Mouse (Mus musculus) MEL-GATA-1-ER (cell line): ENCODE data around the gene Eya2.
"Not testable (repeated sequence)": the region's sequence is repeated elsewhere in the genome, so short reads cannot be mapped to it uniquely, and the experiment has no call there.

Experiments
- DNase-seq: peaks from one replicate; pipeline ENCODE4 v3.0.0-alpha.2; 2012; ENCODE audit warnings: low read depth; ENCODE audit errors: extremely low read depth

The Eya2 gene

DNA sequence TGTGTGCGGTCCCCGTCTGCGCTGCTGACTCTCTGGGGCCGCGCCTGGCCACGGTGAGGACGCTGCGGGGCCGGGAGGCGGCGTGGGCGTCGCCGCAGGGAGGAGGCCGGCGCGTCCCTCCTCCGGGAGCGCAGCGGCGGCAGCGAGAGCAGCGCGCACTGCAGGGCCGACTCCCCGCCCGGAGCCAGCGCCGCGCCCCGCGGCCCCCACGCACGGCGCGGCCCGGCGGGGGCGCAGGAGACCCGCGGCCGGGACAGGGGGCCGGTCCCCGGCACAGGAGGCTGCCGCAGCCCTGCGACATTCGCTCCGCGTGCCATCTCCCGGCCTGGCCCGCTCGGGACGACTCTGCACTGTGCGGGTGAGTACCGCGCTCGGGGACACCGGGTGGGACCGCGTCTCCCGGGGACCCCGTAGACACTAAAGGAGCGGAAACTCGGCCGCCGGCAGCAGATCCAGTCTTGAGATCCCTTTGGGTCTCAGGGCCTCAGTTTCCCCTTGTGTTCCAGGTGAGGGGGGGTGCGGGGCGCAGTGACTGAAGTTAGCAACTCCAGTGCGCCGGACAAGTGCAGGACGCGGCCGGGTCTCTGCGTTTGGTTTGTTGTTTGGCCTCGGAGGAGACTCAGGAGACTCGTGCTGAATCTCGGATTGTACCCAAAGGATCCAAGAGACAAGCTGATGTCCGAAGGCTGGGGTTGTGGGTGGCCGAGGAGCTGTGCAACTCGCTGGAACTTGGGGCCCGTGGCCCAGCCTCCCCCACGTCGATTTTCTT, at the start of gene Eya2:
TSS of gene Eya2 (plus strand) at position 126 of the 769 bp plus-strand sequence.
- no peak for DNase-seq

- no peak for DNase-seq
These were observed 49.1 kb upstream of the Eya2 start for GRCm38 (mm10) chr2:165545687-165546086.

- no peak for DNase-seq
These were observed 48.5 kb upstream of the Eya2 start for GRCm38 (mm10) chr2:165546341-165546740.

- peak; percentile 12 for DNase-seq
These were observed 47.4 kb upstream of the Eya2 start for GRCm38 (mm10) chr2:165547410-165547809.

DNA sequence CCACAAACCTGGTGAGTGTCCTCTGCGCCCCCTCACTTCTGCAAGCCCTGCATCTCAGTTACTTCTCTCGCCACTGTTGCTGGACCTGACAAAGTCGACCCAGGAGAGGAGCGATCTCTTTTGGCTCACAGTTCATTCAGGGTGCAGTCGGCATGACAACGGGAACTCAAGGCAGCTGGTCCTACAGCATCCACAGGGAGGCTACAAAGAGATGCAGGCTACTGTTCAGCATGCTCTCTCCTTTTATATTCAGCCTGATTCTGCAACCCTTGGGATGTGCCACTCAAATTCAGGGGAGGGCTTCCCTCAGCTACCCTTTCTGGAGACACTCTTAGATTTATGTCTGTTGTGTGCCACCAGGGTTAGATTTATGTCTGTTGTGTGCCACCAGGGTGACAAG, 46.2 kb upstream of the Eya2 start:
- no peak for DNase-seq

- not testable (repeated sequence) for DNase-seq
These were observed 44.4 kb upstream of the Eya2 start for GRCm38 (mm10) chr2:165550410-165550809.

GRCm38 (mm10) chr2:165554066-165554465, 40.8 kb upstream of the Eya2 start:
- DNase-seq, result no peak

GRCm38 (mm10) chr2:165557278-165557677, 37.6 kb upstream of the Eya2 start:
- no peak for DNase-seq

DNA sequence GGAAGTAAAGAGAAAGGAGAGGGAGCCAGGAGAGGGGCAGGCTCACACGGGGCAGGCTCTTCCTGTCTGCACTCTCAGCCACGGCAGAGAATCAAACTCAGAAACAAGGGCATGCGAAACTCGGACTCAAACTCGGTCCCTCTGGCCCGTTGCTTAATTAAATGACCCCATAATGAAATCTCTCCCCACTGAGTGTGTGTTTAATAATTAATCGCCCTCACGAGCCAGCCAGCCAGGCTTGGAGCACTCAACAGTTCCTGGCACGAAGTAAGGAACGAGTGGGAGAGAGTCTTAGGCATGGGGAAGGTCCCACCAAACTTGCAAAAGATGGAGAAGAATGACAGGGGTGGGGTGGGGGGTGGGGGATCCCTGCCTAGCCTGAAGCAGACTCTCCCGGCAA, 35.9 kb upstream of the Eya2 start:
- no peak for DNase-seq

DNA sequence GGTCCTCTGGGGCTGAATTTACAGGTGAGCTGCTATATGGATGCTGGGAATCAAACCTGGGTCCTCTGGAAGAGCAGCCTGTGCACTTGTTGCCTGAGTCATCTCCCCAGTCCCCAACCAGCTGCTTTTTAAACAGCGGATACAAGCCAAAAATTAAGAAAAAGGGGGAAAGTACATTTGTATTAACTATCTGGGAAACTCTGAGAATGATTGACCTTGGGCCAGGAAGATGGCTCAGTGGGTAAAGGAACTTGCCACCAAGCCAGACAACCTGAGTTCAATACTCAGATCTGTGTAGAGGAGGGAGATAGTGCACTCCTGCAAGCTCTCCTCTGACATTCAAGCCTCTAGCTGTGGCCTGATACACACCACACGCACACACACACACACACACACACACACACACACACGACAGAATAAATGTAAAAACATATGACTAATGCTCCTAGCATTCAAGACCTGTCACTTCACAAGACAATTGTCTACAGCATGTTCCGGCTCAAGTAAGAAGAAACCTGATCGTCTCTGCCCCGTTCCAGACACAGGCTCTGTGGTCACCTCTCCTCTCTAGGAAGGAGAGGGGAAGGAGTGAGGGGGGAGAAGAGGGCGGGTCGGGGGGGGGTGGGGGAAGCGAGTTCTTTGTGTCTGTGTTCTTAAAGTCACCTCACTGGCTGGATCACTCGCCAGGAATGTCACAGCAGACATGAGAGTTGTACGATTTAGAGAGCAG, 35.2 kb upstream of the Eya2 start:
- DNase-seq, result no peak

DNA sequence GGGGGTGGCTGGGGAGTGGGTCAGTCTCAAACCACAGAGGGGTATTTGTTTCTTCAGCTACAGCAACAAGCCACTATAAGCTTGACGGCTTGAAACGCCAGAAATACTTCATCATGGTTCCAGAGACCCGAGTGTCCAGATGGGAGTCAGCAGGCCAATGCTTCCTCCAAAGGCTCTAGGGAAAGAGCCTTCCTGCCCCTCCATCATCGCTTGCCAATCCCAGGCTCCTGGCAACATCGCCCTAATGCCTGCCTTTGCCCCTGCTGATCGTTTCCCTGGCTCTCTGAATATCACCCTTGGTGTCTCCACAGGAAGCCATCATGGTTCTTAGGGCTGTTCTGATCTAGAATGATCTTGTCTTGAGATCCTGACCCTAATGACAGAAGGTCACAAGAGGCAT, 33.0 kb upstream of the Eya2 start:
- DNase-seq, result no peak

DNA sequence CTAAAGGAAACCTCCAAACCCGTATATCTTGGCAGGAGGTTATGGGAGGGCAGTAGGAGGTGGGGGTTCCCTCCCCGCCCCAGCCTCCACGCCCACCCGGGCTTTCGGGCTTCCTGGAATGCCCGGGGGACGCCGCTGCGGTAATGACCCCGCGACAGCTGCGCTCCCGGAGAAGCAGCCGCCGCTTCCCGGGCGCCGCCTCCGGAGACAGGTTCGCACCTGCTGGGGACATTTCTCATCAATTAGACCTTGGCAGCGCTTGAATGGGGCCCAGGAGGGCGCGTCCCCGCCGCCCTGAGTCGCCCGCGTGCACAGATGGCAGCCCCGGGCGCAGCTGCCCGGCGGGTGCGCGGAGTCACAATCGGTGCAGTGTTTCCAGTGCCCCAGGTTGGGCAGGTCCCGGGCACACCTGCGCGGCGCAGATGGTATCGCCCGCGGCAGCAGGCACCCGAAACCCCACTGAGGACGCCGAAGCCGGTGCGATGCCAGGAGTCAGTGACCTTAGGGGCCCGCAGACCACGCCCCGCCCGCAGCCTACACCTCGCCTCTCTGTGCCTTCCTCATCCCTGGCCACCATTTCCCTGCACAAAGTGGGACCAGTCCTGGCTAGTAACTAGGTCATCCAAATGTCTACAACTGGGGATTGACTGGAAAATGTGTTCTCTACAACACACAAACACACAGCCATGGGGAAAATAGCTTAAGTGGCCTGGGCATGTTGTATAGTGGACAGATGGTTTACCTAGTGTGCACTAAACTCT, 31.4 kb upstream of the Eya2 start:
- no peak for DNase-seq

DNA sequence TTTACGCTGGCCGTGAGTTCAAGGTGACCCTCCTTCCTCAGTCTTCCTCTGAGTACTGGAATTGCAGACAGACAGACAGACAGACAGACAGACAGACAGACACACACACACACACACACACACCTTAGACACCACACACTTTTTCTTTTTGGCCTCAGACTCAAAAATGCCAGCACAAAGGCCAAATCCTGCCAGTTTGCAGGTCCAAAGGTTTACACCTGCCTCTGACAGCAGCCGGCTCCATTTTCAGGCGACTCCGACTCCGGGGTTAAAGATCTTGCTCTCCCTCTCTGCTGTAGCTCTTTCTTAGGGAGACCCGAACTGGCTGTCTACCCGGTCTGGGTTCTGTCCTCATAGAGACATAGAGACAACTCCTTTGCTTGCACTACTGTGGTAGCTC, 30.7 kb upstream of the Eya2 start:
- no peak for DNase-seq

GRCm38 (mm10) chr2:165564620-165565019, 30.2 kb upstream of the Eya2 start:
- no peak for DNase-seq

GRCm38 (mm10) chr2:165566898-165567297, 27.9 kb upstream of the Eya2 start:
- DNase-seq, result no peak

DNA sequence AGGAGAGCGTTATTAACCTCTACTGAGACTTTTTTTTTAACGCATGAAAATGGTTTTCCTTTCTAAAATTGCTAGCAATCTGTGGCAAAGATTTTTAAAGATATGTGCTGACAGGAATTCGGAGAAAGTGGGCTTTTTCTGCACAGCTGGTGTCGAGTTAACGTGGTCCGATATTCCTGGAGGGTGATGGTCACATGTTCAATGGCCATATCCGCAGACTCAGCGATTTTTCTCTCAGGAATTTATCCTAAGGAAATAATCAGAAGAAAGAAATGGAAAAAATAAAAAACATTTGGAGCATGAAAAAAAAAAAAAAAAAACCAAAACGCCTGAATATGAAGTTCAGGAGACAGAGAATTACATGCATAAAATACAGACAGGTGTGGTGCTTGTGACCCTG, 27.0 kb upstream of the Eya2 start:
- no peak for DNase-seq

DNA sequence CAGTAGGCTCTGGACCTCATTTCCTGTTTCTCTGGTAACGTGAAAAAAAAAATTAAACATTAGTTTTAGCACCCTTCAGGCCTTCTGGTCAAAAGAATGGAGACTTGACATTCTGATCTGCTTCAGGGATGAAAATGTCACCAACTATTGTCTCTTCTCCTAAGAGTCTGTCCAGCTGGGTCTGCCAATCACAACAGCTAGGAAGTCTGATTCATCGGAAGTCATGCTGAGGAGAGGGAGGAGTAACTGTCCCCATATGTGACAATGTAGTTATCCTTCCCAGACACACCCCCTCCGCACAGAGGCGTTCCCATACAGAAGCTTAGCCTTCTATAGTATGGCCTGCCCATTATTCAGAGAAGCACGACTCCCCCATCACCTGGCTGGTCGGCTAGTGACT, 25.9 kb upstream of the Eya2 start:
- no peak for DNase-seq

- no peak for DNase-seq
These were observed 23.5 kb upstream of the Eya2 start for GRCm38 (mm10) chr2:165571216-165571778.

- DNase-seq, result no peak
These were observed 11.8 kb upstream of the Eya2 start for GRCm38 (mm10) chr2:165583044-165583443.

DNA sequence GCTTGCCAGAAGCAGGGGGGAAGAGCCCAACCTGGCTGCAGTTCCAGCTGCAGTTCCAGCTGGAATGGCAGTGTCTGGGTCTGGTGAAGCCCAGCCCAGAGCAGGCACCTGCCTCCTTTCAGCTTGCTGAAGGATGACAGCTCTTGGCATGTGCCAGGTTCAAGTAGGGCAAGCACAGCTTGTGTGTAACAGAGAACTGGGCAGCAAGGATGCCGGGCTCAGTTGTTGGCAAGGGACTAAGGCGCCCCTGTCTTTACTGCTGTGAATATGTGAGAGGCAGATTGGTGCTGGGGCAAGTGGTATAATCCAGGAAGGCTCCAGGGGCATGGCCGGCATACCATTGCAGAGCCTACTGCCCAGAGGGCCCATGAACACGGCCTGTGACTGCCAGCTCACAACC, 11.3 kb upstream of the Eya2 start:
- DNase-seq, result no peak

DNA sequence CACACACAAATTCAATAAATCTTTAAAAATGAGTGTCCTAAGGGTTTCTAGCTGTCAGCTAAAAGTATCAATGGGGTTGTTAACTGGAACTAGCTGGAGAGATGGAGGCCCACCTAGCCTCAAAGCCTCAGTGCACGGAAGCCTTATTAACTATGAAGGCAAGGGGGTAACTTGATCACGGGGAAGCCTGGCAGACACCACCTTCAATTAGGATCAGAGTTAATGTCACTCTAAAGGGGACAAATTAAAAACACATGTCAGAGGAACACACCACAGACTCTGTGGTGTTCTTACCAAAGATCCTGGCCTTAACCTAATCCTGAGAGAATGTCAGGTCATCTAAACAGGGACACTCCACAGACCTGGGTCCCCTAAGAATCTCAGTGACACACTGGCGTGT, 10.3 kb upstream of the Eya2 start:
- DNase-seq, result no peak

DNA sequence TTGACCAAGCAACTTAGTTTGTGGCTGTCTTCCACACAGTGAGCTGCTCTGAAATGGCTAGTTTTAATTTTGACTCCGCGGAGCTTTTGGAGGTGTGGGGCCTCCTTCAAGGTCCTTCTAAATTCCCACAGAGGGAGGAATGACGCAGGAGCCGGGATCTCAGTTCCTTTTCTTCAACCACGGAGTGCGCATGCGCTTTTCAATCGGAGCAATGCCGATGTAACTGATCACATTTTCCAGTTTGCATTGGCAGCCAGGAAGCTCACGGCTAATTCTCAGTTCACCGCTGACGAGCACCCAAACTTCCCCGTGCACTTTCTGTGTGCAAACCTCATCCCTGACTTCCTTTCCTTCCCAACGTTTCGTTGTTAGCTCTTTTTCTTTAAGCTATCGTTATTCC, 4.1 kb upstream of the Eya2 start:
- no peak for DNase-seq
